Mouse (Mus musculus) CD8-positive naive resting alpha-beta T cell, adult 57 days (primary cell): Measurements from ENCODE around the gene Ugt8a. TPM values are rescaled to one million over a fixed set of nuclear protein-coding genes. Genes with fewer than 3 reads are reported as not detected.

ENCODE experiments used
- total RNA-seq: library from RNA; stranded (reverse); gene quantifications from one replicate; pipeline ENCODE4 v1.2.4, GENCODE M21; 2023

Ugt8a gene
- total RNA-seq = not detected

GRCm38 (mm10) chr3:125938092-125938755 lies at the start of gene Ugt8a:
TSS of gene Ugt8a (minus strand) at chr3:125938619.

